Mouse (Mus musculus) cerebellum, postnatal 25 days (tissue): ENCODE results near the gene Tmem201.

Experiments used
- DNase-seq, 2 experiments: peaks; one replicate each; pipeline ENCODE4 v3.0.0; 2021; ENCODE audit warnings: mixed read lengths in 2 of 2

The Tmem201 gene

DNA sequence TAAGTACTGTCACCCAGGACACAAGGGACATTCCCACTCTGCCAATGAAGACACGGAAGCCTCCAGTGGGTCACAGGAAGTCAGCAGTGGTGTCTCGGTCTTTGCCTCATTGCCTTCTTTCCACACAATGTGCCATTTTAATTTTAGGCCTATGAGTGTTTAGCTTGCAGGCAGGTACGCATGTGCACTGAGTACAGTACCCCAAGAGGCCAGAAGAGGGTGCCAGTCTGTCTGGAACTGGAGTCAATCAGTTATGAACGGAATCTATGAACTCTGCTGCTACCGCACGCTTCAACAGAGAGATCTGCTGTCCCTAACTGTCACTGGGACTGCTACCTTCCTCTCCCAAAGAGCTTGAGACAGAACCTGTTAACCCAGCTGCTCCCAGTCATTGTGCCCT lies 18.2 kb downstream of the Tmem201 start:
- DNase-seq, result peak; percentile 67 to 81

GRCm38 (mm10) chr4:149714542-149714941 lies 23.3 kb downstream of the Tmem201 start:
- DNase-seq, result no peak

- DNase-seq, result peak; percentile 66 to 79
Observed at GRCm38 (mm10) chr4:149711955-149712354, 25.9 kb downstream of the Tmem201 start.

DNA sequence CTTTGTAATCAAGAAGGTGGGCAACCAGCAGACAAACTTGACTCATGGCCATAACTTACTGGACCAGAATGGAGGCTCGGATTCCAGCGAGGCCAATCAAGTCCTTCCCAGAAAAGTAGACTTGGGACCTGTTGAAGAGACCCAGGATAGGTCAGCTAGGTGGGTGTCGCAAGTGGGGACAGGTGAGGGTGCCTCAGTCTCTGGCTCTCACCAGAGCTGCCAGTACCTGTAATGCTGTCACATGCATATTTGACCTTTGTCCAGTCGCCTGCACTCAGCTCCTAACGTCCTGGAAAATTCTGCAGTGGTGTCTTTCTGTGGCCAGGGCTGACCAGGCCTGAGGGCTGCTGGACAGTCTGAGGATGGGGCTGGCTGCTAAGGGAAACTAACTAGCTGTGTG lies 26.4 kb downstream of the Tmem201 start:
- no peak for DNase-seq

- DNase-seq, result peak in 1 of 2 experiments; percentile 52
Observed at GRCm38 (mm10) chr4:149710510-149710909, 27.3 kb downstream of the Tmem201 start.

GRCm38 (mm10) chr4:149705941-149706340 lies 31.9 kb downstream of the Tmem201 start:
- DNase-seq, result no peak

DNA sequence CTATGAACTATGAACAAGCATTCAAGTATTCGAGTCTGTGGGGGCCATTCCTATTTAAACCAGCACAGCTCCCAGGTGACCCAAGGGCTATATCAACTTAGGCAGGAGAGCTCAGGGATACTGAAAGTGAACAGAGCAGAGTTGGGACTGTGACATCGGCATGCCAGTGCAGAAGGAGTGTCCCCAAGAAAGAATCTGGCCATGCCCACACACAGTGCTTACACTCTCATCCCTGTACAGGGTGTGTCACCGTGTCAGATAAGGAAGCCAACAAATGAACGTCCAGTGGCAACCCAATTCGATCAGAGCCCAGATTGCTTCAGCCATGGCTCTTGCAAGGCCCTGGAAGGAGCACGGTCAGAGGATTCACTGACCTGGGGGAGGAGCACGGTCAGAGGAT lies 32.5 kb downstream of the Tmem201 start:
- DNase-seq, result no peak

DNA sequence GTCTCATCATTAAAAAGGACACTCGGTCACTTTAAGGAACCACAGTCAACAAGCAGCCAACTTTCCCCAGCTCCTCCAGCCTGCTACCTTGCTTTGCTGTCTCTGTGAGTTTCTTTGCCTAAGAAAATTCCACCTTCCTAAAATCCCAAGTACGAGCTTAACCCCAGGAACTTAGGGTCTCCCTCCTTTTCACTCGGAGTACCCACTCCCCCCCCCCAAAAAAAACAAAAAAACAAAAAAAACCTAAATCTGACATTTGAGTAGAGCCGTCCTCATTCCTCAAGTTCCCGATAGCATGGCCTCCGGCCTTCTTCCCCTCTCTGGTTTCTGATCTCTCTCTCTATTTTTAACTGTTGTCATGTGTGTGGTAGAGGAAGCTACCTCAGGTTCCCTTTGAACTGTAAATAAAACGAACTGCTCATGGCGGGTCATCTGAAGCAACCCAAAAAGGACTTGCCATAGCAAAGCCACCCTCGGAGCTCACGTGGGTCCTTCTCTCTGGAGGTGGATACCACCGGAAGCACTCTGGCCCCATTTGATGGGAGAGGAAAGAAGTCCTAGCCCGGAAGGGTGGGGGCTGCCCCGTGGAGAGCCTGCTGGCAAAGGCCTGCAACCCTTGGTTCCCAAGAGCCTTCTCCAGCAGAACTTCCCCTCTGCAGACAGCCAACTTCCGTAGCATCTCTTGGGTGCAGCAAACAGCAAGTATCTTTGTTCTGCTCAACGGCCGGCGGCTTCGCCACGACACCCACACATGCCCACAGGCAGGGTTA lies 35.4 kb downstream of the Tmem201 start, which contains the start of gene Pik3cd:
Gene Pik3cd, minus strand, starts transcription at position 362 of the 770 bp plus-strand sequence.
- no peak for DNase-seq

DNA sequence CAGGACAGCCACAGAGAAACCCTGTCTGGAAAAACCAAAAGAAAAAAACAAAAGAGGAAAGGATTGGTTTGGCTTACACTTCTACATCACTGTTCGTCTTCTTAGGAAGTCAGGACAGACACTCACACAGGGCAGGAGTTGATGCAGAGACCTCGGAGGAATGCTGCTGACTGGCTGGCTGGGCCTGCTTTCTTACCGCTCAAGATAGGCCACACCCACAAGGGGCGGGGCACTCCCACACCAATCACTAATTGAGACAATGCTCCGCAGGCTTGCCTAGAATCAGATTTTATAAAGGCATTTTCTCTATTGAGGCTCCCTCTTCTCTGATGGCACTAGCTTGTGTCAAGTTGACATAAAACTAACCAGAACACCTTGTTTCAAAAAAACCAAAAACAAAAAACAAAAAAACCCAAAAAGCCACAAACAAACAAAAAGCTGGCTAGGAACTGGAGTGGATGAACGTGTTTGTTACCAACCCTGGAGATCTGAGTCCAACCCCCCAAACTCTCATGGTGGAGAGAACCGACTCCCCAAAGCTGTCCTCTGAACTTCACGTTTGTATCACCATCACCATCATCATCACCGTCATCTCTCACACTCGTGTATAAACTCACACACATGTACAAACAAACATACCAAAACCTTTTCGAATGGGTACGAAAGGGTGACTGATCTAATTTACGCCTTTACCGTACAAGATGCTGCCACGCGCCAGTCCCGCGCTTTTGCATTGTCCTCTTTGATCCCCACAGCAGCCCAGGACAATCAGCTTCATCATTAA lies 36.2 kb downstream of the Tmem201 start:
- no peak for DNase-seq

GRCm38 (mm10) chr4:149699953-149700352 lies 37.9 kb downstream of the Tmem201 start:
- no peak for DNase-seq

DNA sequence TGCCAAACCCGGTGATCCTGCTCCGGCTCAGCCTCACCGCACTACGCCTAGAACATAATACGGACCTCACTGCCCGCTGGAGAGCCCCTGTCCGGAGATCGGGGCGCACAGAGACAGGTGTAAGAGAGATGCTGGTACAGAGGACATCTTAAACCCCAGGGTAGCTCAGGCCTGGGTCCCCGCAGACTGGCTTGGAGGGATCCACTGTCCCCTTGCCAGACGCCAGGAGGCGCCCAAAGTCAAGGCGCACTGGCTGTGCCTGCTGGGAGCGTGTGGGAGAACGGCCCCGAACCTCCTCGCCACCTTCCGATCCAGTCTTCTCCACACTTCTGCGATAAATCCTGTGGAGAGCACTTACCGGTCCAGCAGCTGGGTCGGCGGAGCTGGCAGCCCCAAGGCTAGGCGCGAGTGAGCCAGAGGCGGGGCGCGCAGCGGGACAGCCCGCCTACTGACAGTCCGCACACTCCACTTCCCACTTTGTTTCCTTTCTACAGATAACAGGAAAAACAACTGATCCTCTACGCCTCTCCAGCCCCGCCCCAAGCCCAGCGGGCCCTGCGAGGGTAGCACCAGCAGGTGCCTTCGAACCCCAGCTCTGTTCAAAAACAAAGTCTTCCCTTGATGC lies 39.5 kb downstream of the Tmem201 start:
- peak; percentile 51 to 67 for DNase-seq

GRCm38 (mm10) chr4:149697506-149698196 lies 40.2 kb downstream of the Tmem201 start:
- DNase-seq, result no peak

GRCm38 (mm10) chr4:149696189-149696971 lies 41.5 kb downstream of the Tmem201 start:
- no peak for DNase-seq

DNA sequence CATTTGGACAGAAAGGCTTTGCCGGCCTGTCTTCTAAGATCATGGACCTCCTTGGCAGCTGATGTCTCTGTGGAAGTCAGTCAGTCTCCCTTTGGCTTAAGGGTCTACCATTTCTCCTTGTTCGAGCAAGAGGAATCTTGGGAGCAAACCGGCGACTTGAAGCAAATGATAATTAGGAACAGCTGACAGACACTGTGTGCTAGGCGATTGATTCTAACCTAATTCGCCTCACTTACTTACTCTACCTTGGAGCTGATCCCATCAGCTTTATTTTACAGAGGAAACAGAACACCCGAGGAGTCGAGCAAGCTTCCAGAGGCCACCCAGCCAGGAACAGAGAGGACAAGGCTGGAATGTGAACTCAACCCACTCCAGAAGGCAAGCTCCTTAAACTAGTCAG lies 46.5 kb downstream of the Tmem201 start:
- no peak for DNase-seq

DNA sequence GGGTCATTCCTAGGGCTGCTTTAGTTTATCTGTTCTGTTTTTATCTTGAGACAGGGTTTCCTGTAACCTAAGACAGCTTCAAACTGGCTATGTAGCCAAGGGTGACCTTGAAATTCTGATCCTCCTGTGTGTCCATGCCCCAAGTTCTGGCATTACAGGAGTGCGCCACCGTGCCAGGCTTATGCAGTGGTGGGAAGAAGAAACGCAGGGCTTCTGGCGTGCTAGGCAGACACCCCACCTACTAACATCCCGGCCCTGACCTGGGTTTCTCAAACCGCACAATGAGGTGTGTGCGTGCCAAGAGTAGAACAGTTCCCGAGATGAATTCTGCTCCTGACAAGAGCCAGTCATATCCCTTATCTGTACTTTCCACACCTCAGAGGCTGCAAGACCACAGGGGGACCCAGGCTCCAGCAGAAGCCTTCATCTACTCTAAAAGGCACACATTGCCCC lies 47.0 kb downstream of the Tmem201 start:
- DNase-seq, result no peak

GRCm38 (mm10) chr4:149689822-149690700 lies 47.8 kb downstream of the Tmem201 start:
- no peak for DNase-seq

GRCm38 (mm10) chr4:149688861-149689260 lies 49.0 kb downstream of the Tmem201 start:
- no peak for DNase-seq

- no peak for DNase-seq
Observed at GRCm38 (mm10) chr4:149684841-149685623, 52.8 kb downstream of the Tmem201 start.

DNA sequence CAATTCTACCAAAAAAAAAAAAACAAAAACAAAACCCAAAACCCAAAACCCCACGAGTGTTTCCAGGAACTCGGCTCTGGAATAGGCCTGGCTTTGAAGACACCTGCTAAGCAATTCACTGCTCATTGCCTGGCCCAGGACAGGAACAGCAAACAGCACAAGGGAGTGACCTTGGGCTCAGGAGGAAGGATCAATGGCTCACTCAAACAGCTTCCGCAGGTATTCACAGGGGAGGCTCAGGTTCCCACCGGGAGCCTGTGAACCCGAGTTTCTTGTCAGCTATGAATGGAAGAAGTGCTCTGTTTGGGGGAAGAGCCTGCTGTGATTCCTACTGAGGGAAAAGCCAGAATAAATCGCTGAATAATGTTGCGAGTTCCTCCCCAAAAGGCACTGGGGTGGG lies 54.0 kb downstream of the Tmem201 start:
- no peak for DNase-seq
